Mouse (Mus musculus) left cerebral cortex, postnatal 25 days (tissue): Measurements from ENCODE around the gene Tapbp. TPM values are rescaled to one million over a fixed set of nuclear protein-coding genes. Genes with fewer than 3 reads are reported as not detected.
"Not testable (repeated sequence)": the region's sequence is repeated elsewhere in the genome, so short reads cannot be mapped to it uniquely, and the experiment has no call there.

Experiments used
- DNase-seq, 2 experiments: peaks; one replicate each; pipeline ENCODE4 v3.0.0; 2022; ENCODE audit warnings: low spot score in 2 of 2, mixed read lengths in 1 of 2
- intact Hi-C: fragments of 180-260 bp; cut with DNase I; formaldehyde crosslinking; loops from one replicate; pipeline ENCODE4 v1.15.1; 2025
- total RNA-seq, 2 experiments: library from RNA; stranded (reverse); gene quantifications; 2 replicates each; pipeline ENCODE4 v1.2.3; 2021

Tapbp gene
- total RNA-seq, 2 experiments from 2014 or later: 32.7 to 37.7 TPM

DNA sequence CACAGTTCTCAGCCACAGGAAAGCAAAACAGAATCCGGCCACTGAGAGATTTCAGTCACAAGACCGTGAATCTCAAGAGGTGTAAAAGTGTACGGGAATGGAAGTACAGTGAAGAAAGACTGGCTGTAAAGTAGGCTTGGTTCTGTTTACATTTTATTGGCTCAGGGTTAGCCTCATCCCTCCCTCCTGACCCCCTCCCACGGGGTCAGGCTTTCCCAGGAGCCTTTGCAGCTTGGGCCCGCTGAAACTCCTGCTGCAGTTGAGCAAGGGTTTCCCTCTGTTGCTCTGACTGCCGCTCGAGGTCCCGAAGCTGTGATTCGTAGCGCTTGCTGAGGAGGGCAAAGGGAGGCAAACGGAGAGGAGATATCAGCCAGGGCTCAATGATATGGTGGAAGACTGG is 23.1 kb downstream of the Tapbp start:
- DNase-seq: no peak
- intact Hi-C loops: no loop called here

DNA sequence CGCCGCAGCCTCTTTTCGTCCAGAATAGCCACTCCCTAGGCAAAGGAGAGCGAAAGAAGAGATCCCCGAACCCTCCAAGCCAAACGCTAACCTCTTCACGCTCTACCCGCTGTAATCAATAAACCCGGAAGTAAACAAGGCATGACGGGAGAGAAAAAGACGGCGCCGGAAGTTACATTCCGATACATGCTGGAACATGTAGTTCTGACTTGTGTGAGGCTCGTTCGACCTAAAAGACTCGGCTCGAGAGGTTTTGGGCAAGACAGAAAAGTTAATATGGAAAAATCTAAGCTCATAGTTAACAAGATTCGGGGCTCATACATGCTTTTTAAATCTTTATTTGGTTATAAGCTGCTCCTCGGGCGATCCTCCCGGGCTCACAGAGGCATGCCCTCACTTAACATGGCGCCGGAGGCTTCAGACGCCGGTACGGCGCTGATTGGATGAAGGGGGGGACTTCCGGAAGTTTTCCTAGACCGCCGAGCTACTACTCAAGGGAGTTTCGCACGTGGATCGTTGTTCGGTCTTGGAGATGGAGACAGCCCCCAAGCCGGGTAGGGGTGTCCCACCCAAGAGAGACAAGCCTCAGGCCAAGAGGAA is 24.6 kb downstream of the Tapbp start, which contains the start of the genes Pfdn6 and Wdr46:
Gene Pfdn6 (minus strand): TSS at position 138 of the 600 bp plus-strand sequence.
Gene Wdr46 (plus strand): TSS at position 455 of the 600 bp plus-strand sequence.
- intact Hi-C loops: loop anchor here (1.0 kb wide), 2 partner anchors 11 to 15 kb away; partner anchors contain the start of genes B3galt4 and Vps52
- DNase-seq: peak; percentile 90 to 95

DNA sequence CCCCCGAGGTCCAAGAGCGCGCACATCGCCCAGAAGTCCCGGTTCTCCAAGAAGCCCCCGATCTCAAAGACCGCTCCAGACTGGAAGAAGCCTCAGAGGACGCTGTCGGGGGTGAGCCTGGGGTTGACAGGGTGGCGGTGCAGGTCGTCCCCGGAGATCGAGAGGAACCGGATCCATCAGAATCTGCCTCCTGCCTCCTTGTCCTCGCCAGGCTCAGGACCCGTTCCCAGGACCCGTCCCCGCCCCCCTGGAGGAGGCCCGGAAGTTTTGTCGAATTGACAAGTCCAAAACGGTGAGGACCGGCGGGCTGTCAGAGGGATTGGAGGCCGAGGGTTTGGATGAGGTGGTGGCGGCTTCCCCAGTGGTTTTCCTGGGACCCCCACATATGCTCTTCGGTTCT is 25.3 kb downstream of the Tapbp start:
- intact Hi-C loops: loop anchor here (1.0 kb wide), 2 partner anchors 10 to 14 kb away; partner anchors contain the start of genes B3galt4 and Vps52

DNA sequence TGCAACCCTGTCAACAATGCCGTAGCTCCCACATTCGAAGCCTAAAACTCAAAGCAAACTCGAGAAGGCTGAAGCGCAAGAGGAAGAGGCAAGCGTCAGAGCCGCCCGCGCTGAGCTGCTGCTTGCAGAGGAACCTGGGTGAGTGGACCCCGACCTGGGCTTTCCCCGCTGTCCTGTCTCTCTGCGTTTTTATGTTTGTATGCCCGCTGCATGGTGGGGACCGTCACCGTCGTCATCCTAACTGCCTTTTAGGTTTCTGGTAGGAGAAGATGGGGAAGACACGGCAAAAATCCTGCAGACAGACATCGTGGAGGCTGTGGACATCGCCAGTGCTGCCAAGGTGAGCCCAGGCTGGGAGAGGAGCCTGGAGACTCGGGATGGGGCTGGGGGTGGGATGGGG is 25.7 kb downstream of the Tapbp start:
- intact Hi-C loops: no loop called here
- no peak for DNase-seq

More for the DNA sequence above, 25.3 kb downstream of the Tapbp start:
- no peak for DNase-seq

DNA sequence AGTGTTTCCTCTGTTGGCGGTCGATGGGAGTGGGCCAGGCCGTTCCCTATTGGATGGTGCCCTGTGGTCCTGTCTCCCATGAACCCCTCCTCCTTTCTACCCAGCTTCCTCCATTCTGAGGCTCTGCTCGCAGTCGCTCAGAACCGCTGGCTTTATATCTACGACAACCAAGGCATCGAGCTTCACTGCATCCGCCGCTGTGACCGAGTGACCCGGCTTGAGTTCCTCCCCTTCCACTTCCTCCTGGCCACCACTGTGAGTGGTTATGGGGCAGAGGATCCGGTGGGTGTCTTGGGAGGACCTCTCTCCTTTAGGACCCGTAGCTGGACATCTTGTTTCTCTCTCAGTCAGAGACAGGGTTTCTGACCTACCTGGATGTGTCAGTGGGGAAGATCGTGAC is 27.8 kb downstream of the Tapbp start:
- intact Hi-C loops: no loop called here
- no peak for DNase-seq

DNA sequence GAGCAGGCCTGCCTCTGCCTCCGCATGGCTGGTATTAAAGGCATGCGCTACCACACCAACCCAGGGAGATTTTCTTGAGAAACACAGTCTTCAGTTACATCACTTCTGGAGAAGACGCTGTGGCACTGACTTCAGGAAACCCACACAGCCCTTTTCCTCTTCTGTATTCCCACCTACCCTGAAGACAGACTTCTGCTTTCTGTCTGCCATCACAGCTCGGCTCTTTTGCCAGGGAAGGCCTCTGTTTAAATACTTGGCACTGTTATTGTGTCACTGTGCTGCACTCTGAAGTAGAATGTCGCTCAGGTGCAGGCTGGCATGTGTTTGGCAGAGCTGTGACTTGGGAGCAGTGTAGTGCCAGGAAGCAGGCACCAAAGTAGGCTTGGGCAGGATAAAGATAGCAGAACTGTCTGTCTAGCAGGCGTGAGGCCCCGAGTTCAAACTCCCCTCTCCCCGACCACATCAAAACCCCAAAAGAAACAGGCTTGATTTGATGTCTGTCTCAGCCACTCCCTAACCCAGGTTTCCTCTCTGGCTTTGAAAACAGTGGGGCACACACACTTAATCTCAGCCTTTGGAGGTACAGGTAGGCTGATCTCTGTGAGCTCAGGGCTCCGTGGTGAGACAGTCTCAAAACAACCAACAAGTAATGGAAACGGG is 31.9 kb downstream of the Tapbp start:
- intact Hi-C loops: no loop called here

DNA sequence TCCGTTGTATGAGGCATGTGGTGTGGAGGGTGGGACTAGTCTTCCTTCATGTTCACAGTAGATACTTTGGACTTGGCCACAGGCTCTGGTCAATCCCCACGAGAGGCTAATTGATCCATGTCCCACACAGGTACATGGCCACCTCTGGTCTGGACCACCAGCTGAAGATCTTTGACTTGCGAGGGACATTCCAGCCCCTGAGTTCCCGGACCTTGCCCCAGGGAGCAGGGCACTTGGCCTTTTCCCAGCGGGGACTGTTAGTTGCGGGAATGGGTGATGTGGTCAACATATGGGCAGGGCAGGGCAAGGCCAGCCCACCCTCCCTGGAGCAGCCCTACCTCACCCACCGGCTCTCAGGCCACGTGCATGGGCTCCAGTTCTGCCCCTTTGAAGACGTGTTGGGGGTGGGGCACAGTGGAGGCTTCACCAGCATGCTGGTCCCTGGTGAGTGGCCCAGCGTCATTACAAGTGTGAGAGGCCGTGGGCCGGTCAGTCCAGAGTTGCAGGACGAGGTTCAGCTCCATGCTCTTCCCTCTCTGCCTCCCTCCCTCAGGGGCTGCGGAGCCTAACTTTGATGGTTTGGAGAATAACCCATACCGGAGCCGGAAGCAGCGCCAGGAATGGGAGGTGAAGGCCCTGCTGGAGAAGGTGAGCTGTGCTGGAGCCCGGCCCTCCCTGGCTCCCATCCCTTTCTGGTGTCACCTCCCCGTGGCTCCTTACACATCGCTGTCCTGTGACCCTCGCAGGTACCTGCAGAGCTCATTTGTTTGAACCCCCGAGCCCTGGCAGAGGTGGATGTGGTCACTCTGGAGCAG is 32.6 kb downstream of the Tapbp start:
- DNase-seq: no peak
- intact Hi-C loops: no loop called here

More for the DNA sequence above, 31.9 kb downstream of the Tapbp start:
- peak in 1 of 2 experiments; percentile 63 for DNase-seq

DNA sequence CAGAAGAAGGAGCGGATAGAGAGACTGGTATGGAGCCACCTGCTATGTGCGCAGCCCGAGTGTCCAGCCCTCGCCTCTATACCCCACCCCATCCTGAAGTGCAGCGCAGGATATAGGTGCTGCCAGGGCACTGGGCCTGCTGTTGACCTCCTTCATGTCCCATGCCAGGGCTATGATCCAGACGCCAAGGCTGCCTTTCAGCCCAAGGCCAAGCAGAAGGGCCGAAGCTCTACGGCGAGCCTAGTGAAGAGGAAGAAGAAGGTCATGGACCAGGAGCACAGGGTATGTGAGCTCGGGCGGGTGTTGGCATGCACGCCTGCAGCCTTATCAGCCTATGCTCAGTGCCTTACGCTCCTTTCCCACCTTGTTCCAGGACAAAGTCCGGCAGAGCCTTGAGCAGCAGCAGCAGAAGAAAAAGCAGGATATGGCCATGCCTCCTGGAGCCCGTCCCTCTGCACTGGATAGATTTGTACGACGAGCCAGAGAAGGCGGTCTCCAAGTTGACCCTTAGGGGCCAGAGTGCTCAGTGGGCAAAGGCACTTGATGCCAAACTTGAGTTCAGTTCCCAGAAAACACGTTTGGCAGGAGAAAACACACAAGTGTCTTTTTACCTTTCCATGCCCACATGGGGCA is 33.3 kb downstream of the Tapbp start:
- no peak for DNase-seq
- intact Hi-C loops: no loop called here

DNA sequence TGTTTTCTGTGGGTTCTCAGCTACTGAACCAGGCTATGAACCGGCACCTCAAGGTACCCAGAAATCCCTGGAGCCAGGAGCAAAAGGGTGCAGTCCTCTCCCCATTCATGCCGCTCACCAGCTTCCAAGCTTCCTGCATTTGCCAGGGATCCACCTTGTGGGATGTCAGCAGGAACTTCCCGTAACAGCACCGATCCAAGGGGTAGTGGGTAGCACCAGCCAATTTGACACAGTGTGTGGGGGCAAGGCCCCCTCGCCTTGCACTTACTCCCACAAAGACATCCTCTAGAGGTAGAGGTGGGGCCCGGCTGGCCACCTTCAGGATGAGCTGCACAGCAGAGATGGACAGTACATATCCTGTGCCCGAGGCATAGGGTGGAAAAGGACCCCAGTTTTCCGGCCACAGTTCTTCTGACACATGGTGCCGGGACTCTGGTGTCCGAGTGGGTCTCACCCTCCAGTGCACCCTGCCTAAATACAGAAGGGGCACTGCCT is 34.5 kb downstream of the Tapbp start:
- no peak for DNase-seq
- intact Hi-C loops: no loop called here

DNA sequence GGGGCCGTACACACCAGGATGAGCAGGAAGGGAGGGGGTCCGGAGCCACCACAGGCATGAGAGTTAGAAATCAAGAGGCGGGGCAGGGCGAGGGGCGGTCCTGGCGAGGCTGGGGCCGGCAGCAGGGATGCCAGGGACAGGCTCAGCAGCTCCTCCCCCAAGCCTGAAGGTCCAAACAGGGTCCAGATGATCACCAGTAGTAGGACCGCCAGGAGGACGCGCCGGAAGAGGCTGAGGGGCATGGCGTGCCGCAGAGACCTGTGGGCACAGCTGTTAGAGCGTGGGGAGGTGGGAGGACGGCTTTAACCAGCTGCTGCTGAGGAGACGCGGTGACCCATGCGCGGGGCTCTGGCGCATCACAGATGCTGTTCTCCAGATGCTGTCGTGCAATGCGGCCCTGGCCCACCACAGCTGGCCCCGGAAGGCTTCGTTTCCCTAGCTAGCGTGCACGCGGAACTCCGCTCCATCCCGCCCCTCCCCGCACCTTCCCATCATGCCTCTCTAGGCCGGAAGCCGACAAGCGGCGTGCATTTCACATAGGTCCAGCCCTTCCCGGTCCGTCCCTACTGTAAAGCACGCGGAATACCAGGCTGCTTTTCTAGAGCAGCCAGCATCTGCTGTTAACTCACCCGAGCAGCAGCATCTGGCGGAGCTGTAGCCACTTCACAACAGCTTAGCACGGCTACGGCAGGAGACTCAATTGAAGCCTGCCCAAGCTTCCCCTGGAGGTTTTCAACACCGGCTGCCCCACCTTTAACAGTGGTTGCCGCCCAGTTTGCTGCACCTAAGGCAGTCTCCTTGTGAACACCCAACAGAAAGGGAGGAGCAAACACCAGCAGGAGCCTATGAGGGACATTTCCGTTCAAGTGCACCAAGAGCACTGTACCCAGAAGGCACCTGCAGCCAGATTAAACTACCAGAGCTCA is 35.6 kb downstream of the Tapbp start, which contains the start of gene B3galt4:
Gene B3galt4 (minus strand): TSS at position 468 of the 926 bp plus-strand sequence.
- intact Hi-C loops: loop anchor here (1.0 kb wide), 2 partner anchors 11 to 22 kb away; partner anchors contain the start of genes Pfdn6, Rgl2 and Wdr46
- DNase-seq: peak; percentile 79 to 85

DNA sequence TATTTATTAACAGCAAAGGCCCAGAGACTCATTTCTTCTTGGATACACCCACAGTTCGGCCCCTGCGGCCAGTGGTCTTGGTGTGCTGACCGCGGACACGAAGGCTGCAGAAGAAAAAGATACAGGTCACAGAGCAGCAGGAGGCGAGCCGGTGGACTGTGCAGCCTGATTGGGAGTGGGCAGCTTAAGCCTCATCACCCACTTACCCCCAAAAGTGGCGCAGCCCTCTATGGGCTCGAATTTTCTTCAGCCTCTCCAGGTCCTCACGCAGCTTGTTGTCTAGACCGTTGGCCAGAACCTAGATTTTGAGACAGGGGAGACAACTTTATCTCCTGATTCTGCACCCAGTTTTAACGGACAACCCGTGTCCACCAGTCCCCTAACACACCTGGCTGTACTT is 36.3 kb downstream of the Tapbp start:
- intact Hi-C loops, DNase-seq: not testable (repeated sequence)

DNA sequence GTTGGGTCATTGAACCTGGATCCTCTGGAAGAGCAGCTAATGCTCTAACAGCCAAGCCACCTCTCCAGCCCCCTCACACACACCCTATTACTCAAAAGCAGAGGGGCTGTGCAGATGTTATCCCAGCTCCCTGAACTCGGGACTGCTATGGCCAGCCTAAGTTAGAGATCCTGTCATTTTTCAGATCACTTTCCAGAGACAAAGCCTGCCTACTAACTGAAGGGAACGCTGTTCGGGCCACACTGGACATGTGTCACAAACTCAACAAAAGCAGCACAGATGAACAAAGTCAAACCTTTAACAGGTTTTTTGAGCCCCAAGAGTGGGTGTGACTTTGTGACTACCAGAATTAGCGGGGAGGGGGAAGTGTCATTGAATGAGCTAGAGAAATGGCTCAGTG is 37.2 kb downstream of the Tapbp start:
- no peak for DNase-seq
- intact Hi-C loops: no loop called here

DNA sequence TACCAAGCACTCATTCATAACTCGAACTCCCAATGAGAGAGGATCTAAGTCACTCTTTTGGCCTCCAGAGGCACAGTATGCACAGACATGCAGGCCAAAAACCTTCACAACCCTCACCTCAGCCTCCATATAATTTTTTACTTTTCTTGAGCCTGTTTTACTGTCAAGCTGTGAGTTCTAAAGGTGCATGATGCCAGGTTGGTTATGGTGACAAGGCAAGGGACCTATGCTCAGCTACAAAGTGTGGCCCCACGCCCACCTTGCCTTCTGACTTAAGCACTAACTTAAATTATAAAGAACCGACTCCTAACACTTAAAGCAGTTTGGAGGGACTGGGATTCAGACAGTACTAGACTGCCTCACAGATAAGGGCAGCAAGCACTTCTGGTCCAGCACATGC is 37.6 kb downstream of the Tapbp start:
- DNase-seq: no peak
- intact Hi-C loops: no loop called here

DNA sequence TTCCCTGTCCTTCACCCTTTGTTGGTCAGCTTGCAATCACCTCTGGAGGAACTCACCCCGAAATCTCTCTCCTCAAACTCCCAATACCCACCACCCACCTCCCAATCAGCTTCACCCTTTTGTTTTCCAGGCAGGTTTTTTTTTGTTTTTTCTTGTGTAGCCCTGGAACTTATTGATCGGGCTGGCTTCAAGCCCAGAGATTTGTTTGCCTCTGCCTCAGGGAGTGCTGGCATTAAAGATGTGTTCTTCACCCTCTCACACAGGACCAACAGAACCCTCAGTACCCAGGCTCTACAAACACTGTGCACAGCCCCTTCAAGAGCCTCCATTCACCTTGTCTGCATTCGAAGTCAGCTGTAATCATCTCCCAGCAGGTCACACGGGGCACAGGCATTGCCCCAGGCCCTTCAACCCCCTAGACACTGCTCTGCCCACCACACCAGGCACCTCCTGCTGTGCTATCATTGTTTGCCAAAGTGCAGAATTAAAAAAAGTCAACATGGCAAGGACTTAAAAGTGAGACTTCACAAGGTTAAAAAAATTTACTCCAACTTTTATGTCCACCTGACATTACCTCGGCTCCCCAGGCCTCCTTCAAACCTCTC is 38.4 kb downstream of the Tapbp start:
- intact Hi-C loops: no loop called here
- DNase-seq: no peak

DNA sequence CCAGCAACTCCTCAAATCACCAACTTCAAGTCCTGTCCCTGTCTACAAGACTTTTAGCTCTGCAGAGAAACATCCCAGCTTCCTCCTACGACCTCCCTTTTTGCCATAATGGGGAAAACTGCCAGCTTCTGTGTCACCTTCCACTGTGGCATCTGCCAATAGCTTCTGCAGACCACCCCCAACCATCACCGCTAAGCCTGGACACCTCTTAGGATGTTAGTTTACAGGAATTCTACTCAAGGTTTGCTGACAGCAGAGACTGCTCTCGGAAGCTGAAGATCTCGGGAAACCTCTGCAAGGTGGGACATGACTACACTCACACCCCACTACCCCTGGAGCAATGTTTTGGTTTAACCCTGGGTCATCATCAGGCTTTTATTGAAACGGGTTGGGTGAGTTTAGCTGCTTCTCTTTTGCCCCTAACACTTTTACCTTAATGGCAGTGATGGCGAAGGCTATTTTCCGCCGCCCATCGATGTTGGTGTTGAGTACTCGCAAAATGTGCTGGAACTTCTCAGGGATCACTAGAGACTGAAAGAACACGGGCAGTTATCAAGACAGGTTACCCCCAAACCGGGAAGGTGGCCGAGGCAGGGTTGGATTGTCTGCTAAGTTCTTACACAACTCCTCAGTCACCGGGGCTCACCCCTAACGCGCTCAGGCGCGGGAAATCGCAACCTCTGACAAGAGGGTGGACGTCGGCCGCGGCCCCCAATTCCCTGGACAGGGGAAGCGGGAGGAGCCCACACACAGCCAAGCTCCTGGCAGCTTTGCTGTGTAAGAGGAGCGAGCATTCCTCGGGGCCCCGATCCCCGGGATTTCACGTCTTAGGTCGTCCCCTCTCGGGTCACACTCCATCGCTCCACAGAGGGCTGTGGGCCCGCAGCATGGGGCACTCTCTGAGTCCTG is 39.2 kb downstream of the Tapbp start:
- intact Hi-C loops: loop anchor here (1.0 to 5.0 kb wide), 3 partner anchors 15 to 1392 kb away; partner anchors contain the start of genes Pfdn6 and Wdr46
- DNase-seq: no peak

DNA sequence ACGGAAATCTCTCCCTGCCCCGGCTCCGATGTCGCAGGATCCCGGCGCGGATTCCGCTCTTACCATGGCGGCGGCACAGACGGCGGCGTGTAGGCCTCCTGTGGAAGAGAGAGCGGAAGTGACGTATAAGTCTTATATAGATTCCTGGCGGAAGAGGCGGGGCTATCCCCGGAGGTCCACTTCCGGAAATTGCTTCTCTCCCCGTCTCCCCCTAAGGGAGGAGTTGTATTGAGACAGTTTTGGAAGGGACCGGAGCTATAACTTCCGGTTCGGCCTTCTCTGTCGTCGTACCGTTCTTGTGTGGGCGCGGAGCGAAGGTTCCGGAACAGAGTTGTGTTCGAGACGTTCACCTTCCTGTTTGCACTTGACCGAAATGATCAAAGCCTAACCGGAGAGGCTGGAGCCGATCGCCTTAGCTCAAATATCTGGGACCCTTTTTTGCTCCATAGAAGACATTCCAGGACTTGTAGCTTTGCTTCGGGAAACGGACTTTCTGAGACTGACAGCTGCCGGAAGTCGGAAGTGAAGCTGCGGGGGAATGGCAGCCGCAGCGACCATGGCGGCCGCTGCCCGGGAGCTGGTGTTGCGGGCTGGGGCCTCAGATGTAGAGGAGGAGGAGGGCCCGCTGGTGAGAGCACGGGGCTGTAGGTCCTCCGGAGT is 40.0 kb downstream of the Tapbp start, which contains the start of the genes Vps52 and Rps18:
Gene Vps52 (plus strand): TSS at position 258 of the 660 bp plus-strand sequence.
Gene Rps18 (minus strand): TSS at position 447 of the 660 bp plus-strand sequence.
- DNase-seq: peak; percentile 95 to 99
- intact Hi-C loops: loop anchor here (1.0 to 5.0 kb wide), 4 partner anchors 15 to 1392 kb away; partner anchors contain the start of genes Pfdn6 and Wdr46
